19 mouse cellular contexts compared by ENCODE assay signal in genomic region chr4:99652576-99653210, GRCm38 (mm10). TPM values are rescaled to one million over a fixed set of nuclear protein-coding genes. Genes with fewer than 3 reads are reported as not detected.
DNase-seq lines count a peak whose midpoint lies in the region; ATAC-seq and TF ChIP-seq lines count a peak whose summit lies in the region.
"Had no signal": no experiment of that assay in that cellular context is flagged by ENCODE, and none has a peak within 500 bp of the region (broad histone marks: within the 10 kb centered on the region; RNA-seq: fewer than 3 reads in every experiment).

No protein-coding gene starts in this region.

- peaks cover 100% of the 10 kb centered on the region for H3K27me3 ChIP-seq in liver, embryonic 11.5 days (replicated peaks; ENCODE audit: control insufficient read depth, insufficient read depth, low read length)
- H3K27me3 ChIP-seq in liver, embryonic 12.5 days (replicated peaks) = peaks cover 100% of the 10 kb centered on the region
- H3K27me3 ChIP-seq in hindbrain, embryonic 12.5 days = peaks cover 92% of the 10 kb centered on the region
- H3K27me3 ChIP-seq in neural tube, embryonic 14.5 days (ENCODE audit: control insufficient read depth, insufficient read depth, low read length) = peaks cover 53% of the 10 kb centered on the region
- H3K27me3 ChIP-seq in kidney, adult 2 months (replicated peaks; ENCODE audit: control insufficient read depth, insufficient read depth, low read length) = peaks cover 32% of the 10 kb centered on the region

- no peak for TF ChIP-seq POLR2A in kidney, adult 2 months (IDR thresholded peaks at IDR 0.05; ENCODE audit: low read depth, low read length)

- WGBS in liver, embryonic 11.5 days = 3% methylated on average over 19 of the region's 19 CpGs
- 3% methylated on average over 19 of the region's 19 CpGs for WGBS in liver, embryonic 12.5 days (ENCODE audit: insufficient replicate concordance)
- under 1% methylated on average over 19 of the region's 19 CpGs for WGBS in hindbrain, embryonic 12.5 days
- WGBS in neural tube, embryonic 14.5 days = 2% methylated on average over 19 of the region's 19 CpGs
- WGBS in kidney, adult 2 months = 3% methylated on average over 19 of the region's 19 CpGs

- TF ChIP-seq CTCF in kidney, adult 2 months (conservative IDR thresholded peaks at IDR 0.05; ENCODE audit: insufficient read depth, insufficient read length, low read depth, low read length) = no peak

- H3K9ac ChIP-seq in liver, embryonic 11.5 days (ENCODE audit: low read depth, low read length) = no peak overlapping the region
- H3K9ac ChIP-seq in liver, embryonic 12.5 days = no peak overlapping the region
- 0 out of 2 replicates have a peak overlapping the region, but pooled peaks have one; percentile 5 for H3K9ac ChIP-seq in hindbrain, embryonic 12.5 days
- H3K9ac ChIP-seq in neural tube, embryonic 14.5 days (replicated peaks; ENCODE audit: low read depth, low read length) = no peak overlapping the region
- H3K9ac ChIP-seq: embryonic facial prominence, embryonic 15.5 days; forebrain, embryonic 13.5 days; heart, embryonic 13.5 days; intestine, embryonic 15.5 days; limb, embryonic 12.5 days had no signal

- no peak overlapping the region for H3K27ac ChIP-seq in liver, embryonic 11.5 days (ENCODE audit: low read depth, low read length)
- H3K27ac ChIP-seq in liver, embryonic 12.5 days = no peak overlapping the region
- no peak overlapping the region for H3K27ac ChIP-seq in hindbrain, embryonic 12.5 days
- H3K27ac ChIP-seq in neural tube, embryonic 14.5 days (ENCODE audit: low read depth, low read length) = peak overlapping the region; percentile 55; the same call in 1 of the 2 replicates
- no peak overlapping the region for H3K27ac ChIP-seq in kidney, adult 2 months (ENCODE audit: insufficient read depth, low read depth, low read length)
- H3K27ac ChIP-seq: embryonic facial prominence, embryonic 15.5 days; forebrain, embryonic 13.5 days; heart, embryonic 13.5 days; intestine, embryonic 15.5 days; limb, embryonic 12.5 days had no signal

- DNase-seq in embryo, embryonic 11 days = peak; percentile 26
- no peak for DNase-seq in embryo, embryonic 9.5 days (ENCODE audit: extremely low spot score)
- peak; percentile 36 for DNase-seq in liver, embryonic 11.5 days (ENCODE audit: low spot score)
- no peak for DNase-seq in ovary, postnatal 14 days (ENCODE audit: low spot score)
- no peak for DNase-seq in kidney, adult 2 months
- DNase-seq: adrenal gland, postnatal 10 days; gastrocnemius, postnatal 25 days; kidney, postnatal 25 days; lung, adult 18-20 months; thymus, postnatal 25 days had no signal

- ATAC-seq in liver, embryonic 11.5 days (replicated peaks; ENCODE audit: low FRiP score) = no peak
- ATAC-seq in liver, embryonic 12.5 days = no peak
- no peak for ATAC-seq in hindbrain, embryonic 12.5 days (ENCODE audit: low FRiP score)
- ATAC-seq in neural tube, embryonic 14.5 days (ENCODE audit: low read depth) = no peak
- ATAC-seq: forebrain, embryonic 13.5 days; intestine, embryonic 15.5 days had no signal

- no peaks in the 10 kb centered on the region for H3K36me3 ChIP-seq in liver, embryonic 11.5 days (ENCODE audit: control insufficient read depth, insufficient read depth, low read length)
- H3K36me3 ChIP-seq in liver, embryonic 12.5 days = no peaks in the 10 kb centered on the region
- no peaks in the 10 kb centered on the region for H3K36me3 ChIP-seq in hindbrain, embryonic 12.5 days
- no peaks in the 10 kb centered on the region for H3K36me3 ChIP-seq in neural tube, embryonic 14.5 days (ENCODE audit: control insufficient read depth, insufficient read depth, low read length)
- H3K36me3 ChIP-seq in kidney, adult 2 months (ENCODE audit: control insufficient read depth, insufficient read depth, low read length) = no peaks in the 10 kb centered on the region
- H3K36me3 ChIP-seq: embryonic facial prominence, embryonic 15.5 days; G1E; heart, embryonic 13.5 days; intestine, embryonic 15.5 days; limb, embryonic 12.5 days had no signal

- no peak overlapping the region for H3K4me3 ChIP-seq in liver, embryonic 11.5 days (ENCODE audit: low read depth, low read length)
- no peak overlapping the region for H3K4me3 ChIP-seq in liver, embryonic 12.5 days
- H3K4me3 ChIP-seq in hindbrain, embryonic 12.5 days = peak overlapping the region; percentile 14
- peak overlapping the region; percentile 18; the same call in 1 of the 2 replicates for H3K4me3 ChIP-seq in neural tube, embryonic 14.5 days (ENCODE audit: low read depth, low read length)
- no peak overlapping the region for H3K4me3 ChIP-seq in kidney, adult 2 months (ENCODE audit: insufficient read depth, low read depth, low read length)
- H3K4me3 ChIP-seq: forebrain, embryonic 13.5 days; limb, embryonic 12.5 days had no signal

- no peak overlapping the region for H3K4me2 ChIP-seq in liver, embryonic 11.5 days
- H3K4me2 ChIP-seq in liver, embryonic 12.5 days = no peak overlapping the region
- H3K4me2 ChIP-seq in hindbrain, embryonic 12.5 days (replicated peaks) = peak overlapping the region; percentile 22; the same call in 1 of the 2 replicates
- peak overlapping the region; percentile 14; the same call in 1 of the 2 replicates for H3K4me2 ChIP-seq in neural tube, embryonic 14.5 days (ENCODE audit: low read depth, low read length)
- H3K4me2 ChIP-seq: forebrain, embryonic 13.5 days; heart, embryonic 13.5 days; intestine, embryonic 15.5 days; limb, embryonic 12.5 days had no signal

- H3K4me1 ChIP-seq in liver, embryonic 11.5 days (replicated peaks; ENCODE audit: control insufficient read depth, insufficient read depth, low read length) = peaks cover 5% of the 10 kb centered on the region; the same call in 1 of the 2 replicates
- peaks cover 18% of the 10 kb centered on the region for H3K4me1 ChIP-seq in liver, embryonic 12.5 days
- peaks cover 26% of the 10 kb centered on the region for H3K4me1 ChIP-seq in hindbrain, embryonic 12.5 days
- H3K4me1 ChIP-seq in neural tube, embryonic 14.5 days (ENCODE audit: control insufficient read depth, insufficient read depth, low read length) = peaks cover 4% of the 10 kb centered on the region; the same call in 1 of the 2 replicates
- no peaks in the 10 kb centered on the region for H3K4me1 ChIP-seq in kidney, adult 2 months (ENCODE audit: control insufficient read depth, insufficient read depth, low read length)

- no peaks in the 10 kb centered on the region for H3K9me3 ChIP-seq in liver, embryonic 11.5 days (ENCODE audit: control insufficient read depth, low read length)
- no peaks in the 10 kb centered on the region for H3K9me3 ChIP-seq in liver, embryonic 12.5 days (replicated peaks)
- no peaks in the 10 kb centered on the region for H3K9me3 ChIP-seq in hindbrain, embryonic 12.5 days (replicated peaks)
- H3K9me3 ChIP-seq in neural tube, embryonic 14.5 days (ENCODE audit: control insufficient read depth, low read length) = no peaks in the 10 kb centered on the region
- H3K9me3 ChIP-seq: embryonic facial prominence, embryonic 15.5 days; forebrain, embryonic 13.5 days; heart, embryonic 13.5 days; intestine, embryonic 15.5 days; limb, embryonic 12.5 days had no signal

RNA-seq across cellular contexts. Expression of gene Foxd3, which starts 3.4 kb away (rescaled TPM):
- polyA plus RNA-seq in liver, embryonic 11.5 days (2014; fragmentation: Nextera tagmentation; extraction: Ambion mirVana) = 0.07 and 0.10 TPM in 2 replicates
- 0.10 TPM in 1 of 2 replicates, not detected in the other for polyA plus RNA-seq in liver, embryonic 12.5 days (2016; fragmentation: Nextera tagmentation; extraction: Ambion mirVana)
- polyA plus RNA-seq in hindbrain, embryonic 12.5 days (2016; fragmentation: Nextera tagmentation; extraction: Ambion mirVana) = 4.4 and 5.1 TPM in 2 replicates
- polyA plus RNA-seq in neural tube, embryonic 14.5 days (2014; fragmentation: Nextera tagmentation; extraction: Ambion mirVana) = 2.5 and 3.2 TPM in 2 replicates
- 0.06 and 0.11 TPM in 2 replicates for polyA plus RNA-seq in kidney, adult 2 months (2012; rRNA removed)
- polyA plus RNA-seq: forebrain, embryonic 13.5 days; G1E; heart, embryonic 13.5 days had no signal

Comparison
In these comparisons a context has a peak if more than half of its experiments do, and no peak if none do; other contexts are left out.
1. DNase-seq: peak in embryo, embryonic 11 days (single experiment) and liver, embryonic 11.5 days (single experiment); none in embryo, embryonic 9.5 days (single experiment), ovary, postnatal 14 days (single experiment) and kidney, adult 2 months (single experiment).
2. H3K4me2 ChIP-seq: peak in hindbrain, embryonic 12.5 days (single experiment) and neural tube, embryonic 14.5 days (single experiment); none in liver, embryonic 11.5 days (single experiment) and liver, embryonic 12.5 days (single experiment).
3. H3K4me3 ChIP-seq: peak in hindbrain, embryonic 12.5 days (single experiment) and neural tube, embryonic 14.5 days (single experiment); none in liver, embryonic 11.5 days (single experiment), liver, embryonic 12.5 days (single experiment) and kidney, adult 2 months (single experiment).